Mouse (Mus musculus): ENCODE data around the gene Slc37a1.

DNA sequence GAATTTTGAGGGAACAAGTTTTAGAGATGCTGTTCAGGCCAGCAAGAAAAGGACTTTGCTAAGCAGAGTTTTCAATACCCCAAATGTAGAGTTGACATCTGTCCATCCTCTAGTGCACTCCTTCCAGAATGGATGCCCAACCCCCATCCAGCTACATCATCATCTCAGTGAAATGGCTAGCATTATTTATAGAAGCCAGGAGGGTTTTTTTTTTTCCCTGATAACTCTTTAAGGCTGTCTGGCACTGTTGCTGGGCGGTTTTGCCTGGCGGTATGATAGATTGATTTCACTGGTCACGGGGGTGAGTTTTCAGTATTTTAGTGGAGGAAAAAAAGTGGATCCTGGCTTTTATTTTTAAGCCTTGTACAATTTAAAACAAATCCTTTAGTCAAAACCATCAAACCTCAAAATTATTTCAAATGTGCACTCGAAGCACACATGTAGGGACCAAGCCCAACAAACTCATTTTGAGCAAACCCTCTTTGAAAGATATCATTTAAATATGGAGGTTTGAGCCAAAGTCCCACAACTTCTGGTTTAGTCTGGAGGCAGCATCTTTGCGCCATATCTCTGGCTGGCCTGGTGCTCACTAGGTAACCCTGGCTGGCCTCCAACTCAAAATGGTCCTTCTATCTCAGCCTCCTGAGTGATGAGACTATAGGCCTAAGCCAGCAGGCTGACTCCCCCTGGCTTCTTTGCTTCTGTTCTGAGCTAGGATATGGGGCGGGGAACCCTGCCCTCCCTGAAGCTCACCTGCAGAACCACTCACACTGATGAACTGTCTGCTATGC is 12.0 kb downstream of the Slc37a1 start:
- no peak for TF ChIP-seq CTCF (IDR thresholded peaks at IDR 0.05; ENCODE audit: control insufficient read depth, insufficient read depth, insufficient read length)
- no peak for TF ChIP-seq MAX (IDR thresholded peaks at IDR 0.05)
- TF ChIP-seq CEBPB (IDR thresholded peaks at IDR 0.05; ENCODE audit: low read depth): no peak
- no peak for TF ChIP-seq USF1 (IDR thresholded peaks at IDR 0.05; ENCODE audit: low read depth)
- TF ChIP-seq MYOG (IDR thresholded peaks at IDR 0.05; ENCODE audit: control insufficient read depth, extremely low read depth, insufficient read length): no peak
- no peak for TF ChIP-seq MYOD1 (IDR thresholded peaks at IDR 0.05; ENCODE audit: control insufficient read depth, insufficient read length, low read depth)
